Mouse (Mus musculus) retina, adult 2 months (tissue): ENCODE data around the gene Coro2a.
"Not testable (repeated sequence)": the region's sequence is repeated elsewhere in the genome, so short reads cannot be mapped to it uniquely, and the experiment has no call there.

ENCODE experiments used
- DNase-seq: peaks from one replicate; pipeline ENCODE4 v3.0.0-alpha.2; 2012; ENCODE audit warnings: low read depth, low spot score

Gene Coro2a

DNA sequence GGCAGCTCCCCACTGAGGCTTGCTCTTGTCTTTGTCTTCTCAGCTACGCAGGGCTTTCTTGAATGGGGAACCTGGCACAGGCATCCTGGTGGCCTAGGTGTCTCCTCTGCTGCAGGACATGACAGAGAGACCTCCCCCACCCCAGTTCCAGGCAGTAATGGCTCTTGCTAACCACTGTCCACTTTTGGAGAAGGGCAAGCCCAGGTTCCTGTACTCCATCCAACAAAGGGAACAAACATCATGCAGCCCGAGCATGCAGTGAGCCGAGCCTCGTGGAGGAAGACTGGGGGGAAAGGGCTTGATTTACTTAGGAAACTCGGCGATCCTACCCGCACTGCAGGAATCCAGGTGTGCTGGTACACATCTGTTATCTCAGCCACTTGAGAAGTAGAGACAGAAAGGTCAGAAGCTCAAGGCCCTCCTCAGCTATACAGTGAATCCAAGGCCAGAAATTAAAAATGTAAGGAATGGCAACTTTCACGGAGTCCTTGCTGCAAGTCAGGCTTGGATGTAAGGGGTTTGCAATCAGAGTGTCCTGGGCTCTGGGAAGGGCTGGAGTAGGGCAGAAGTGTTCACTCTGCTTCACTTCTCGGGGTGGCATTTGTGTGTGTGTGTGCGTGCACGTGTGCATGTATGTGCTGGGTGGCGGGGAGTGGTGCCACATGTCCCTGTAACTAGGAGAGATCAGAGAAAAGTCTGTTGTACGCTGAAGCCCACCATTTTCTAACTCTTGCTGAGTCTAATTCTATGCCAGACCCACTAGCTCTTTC lies 16.8 kb downstream of the Coro2a start:
- DNase-seq = no peak

GRCm38 (mm10) chr4:46584536-46584935 lies 17.5 kb downstream of the Coro2a start:
- DNase-seq = not testable (repeated sequence)

DNA sequence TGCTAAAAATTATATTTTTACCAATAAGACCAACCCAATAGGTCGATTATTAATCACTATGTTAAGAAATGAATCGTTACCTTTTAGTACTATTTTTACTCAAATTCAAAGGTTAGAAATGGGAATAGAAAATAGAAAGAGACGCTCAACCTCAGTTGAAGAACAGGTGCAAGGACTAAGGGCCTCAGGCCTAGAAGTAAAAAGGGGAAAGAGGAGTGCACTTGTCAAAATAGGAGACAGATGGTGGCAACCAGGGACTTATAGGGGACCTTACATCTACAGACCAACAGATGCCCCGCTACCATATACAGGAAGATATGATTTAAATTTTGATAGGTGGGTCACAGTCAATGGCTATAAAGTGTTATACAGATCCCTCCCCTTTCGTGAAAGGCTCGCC lies 17.9 kb downstream of the Coro2a start:
- DNase-seq = not testable (repeated sequence)

GRCm38 (mm10) chr4:46582024-46582423 lies 20.0 kb downstream of the Coro2a start:
- DNase-seq = not testable (repeated sequence)

DNA sequence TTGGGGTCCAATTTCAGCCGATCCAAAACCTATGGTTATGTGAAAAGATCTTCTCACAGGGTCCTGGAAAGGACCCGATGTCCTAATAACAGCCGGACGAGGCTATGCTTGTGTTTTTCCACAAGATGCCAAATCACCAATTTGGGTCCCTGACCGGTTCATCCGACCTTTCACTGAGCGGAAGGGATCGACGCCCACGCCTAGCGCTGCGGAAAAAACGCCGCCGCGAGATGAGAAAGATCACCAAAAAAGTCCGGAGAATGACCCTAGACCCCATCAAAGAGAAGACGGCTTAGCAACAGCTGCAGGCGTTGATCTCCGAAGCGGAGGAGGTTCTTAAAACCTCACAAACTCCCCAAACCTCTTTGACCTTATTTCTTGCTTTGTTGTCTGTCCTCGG lies 20.4 kb downstream of the Coro2a start:
- not testable (repeated sequence) for DNase-seq

GRCm38 (mm10) chr4:46580799-46581243 lies 21.2 kb downstream of the Coro2a start:
- DNase-seq = not testable (repeated sequence)

DNA sequence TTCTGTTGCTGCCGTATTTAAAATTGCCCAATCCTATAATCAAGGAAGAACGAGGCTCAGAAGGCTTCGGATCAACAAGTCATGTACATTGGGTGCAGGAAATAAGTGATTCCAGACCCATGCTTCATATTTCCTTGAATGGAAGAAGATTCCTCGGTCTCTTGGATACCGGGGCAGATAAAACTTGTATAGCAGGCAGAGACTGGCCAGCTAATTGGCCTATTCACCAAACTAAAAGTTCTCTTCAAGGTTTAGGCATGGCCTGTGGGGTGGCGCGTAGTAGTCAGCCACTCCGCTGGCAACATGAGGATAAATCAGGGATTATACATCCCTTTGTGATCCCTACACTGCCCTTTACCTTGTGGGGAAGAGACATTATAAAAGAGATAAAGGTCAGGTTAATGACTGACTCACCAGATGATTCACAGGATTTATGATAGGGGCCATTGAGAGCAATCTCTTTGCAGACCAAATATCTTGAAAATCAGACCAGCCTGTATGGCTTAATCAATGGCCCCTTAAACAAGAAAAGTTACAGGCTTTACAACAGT lies 23.1 kb downstream of the Coro2a start:
- DNase-seq = not testable (repeated sequence)

DNA sequence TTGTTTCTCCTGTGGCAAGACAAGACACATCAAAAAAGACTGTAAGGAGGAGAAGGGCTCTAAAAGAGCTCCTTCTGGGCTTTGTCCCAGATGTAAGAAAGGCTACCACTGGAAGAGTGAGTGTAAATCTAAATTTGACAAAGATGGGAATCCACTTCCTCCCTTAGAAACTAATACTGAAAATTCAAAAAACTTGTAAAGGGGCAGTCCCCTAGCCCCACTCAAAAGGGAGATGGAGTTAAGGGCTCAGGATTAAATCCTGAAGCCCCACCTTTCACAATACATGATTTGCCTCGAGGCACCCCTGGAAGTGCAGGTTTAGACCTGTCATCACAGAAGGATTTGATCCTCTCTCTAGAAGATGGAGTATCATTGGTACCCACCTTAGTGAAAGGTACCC lies 23.8 kb downstream of the Coro2a start:
- no peak for DNase-seq

DNA sequence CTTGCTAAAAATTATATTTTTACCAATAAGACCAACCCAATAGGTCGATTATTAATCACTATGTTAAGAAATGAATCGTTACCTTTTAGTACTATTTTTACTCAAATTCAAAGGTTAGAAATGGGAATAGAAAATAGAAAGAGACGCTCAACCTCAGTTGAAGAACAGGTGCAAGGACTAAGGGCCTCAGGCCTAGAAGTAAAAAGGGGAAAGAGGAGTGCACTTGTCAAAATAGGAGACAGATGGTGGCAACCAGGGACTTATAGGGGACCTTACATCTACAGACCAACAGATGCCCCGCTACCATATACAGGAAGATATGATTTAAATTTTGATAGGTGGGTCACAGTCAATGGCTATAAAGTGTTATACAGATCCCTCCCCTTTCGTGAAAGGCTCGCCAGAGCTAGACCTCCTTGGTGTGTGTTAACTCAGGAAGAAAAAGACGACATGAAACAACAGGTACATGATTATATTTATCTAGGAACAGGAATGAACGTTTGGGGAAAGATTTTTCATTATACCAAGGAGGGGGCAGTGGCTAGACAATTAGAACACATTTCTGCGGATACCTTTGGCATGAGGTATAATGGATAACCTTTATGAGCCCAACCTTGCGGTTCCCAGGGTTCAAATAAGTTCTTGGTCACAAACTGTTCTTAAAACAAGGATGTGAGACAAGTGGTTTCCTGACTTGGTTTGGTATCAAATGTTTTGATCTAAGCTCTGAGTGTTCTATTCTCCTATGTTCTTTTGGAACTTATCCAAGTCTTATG lies 26.3 kb downstream of the Coro2a start:
- DNase-seq = not testable (repeated sequence)

GRCm38 (mm10) chr4:46574841-46575240 lies 27.2 kb downstream of the Coro2a start:
- DNase-seq = no peak

DNA sequence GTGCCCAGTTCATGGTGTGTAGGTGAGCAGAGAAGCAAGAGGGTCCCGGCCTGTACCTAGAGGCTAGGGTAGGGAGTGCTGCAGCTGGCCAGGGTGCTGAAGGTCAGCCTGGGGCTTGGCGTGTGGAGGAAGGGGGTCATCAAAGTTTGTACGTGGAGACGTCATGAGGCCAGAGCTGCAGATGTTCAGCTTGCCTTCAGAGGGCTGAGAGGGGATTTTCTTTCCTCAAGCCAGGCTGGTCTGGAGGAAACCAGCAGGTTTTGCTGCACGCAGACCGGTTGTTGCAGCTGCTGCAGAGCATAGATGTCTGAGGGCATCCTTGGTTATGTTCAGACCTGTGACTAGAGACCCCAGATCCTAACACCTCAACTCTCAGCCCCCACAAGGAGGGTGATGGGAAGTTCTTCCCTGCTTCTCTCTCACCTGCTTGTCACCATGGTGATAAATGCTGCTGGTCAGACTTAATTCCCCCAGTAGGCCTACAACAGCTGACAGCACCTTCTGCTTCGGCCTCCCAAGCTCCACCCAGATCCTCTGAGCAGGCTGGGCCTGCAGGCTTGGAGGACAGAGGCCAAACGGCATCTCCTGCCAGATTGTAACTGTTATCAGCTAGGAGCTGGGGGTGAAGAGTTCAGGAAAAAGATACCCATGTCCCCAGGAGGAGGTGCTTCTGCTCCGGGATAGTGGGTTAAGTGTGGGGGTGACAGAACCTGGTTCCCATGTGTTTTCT lies 27.8 kb downstream of the Coro2a start:
- DNase-seq = no peak

GRCm38 (mm10) chr4:46572616-46573015 lies 29.4 kb downstream of the Coro2a start:
- no peak for DNase-seq

DNA sequence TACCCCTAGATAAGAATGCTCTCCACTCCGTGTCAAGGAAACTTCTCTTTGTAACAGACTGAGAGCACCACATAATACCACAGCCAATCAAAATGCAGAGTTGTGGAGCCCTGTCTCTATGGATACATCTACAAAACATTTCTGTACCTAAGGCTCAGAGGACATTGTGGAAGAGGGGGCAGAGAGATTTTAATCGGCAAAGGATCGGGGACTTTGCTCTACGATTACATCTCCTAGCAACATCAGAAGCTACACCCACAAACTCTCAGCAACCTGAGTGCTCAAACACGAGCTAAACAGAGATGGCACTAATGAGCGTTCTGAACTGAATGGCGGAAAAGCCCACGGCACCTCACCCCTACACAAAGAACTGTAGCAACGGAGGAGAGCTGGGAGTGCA lies 30.3 kb downstream of the Coro2a start:
- DNase-seq = no peak

DNA sequence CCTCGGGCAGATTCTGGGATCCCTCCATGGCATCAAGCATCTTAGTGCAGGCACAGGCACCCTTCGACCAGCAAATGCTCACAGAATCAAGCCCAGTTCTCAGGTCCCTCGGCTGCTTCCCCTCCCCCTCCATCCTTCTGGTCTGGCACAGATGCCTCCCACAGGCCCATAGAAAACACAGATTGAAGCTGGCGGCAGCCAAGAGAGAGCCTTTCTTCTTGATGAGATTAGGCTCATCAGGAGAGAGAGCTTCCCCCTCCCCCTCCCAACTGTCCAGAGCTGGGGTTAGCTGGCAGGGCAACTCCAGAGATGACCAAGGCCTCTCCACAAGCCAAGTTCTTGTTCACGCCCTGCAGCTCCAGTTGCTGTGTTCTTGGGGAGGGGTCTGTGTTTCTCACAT lies 32.3 kb downstream of the Coro2a start:
- peak; percentile 13 for DNase-seq

DNA sequence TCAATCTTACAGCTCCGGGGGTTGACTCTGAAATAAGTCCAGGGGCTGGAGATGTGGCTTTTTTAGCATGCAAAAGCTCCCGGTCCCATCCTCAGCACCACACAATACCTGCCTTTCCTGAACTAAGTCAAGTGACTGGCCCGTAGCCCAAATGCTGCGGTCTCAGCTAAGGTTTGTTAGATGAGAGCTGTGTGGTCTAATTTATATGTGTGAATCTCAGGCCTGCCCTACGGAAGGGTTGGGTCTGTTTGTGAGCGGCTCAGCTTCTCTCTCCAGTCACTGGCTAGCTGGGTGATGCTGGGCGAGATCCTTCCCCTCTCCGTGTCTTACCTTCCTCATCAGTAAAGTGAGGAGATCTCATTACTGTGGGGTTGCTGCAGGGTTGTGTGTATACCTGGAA lies 33.8 kb downstream of the Coro2a start:
- no peak for DNase-seq

DNA sequence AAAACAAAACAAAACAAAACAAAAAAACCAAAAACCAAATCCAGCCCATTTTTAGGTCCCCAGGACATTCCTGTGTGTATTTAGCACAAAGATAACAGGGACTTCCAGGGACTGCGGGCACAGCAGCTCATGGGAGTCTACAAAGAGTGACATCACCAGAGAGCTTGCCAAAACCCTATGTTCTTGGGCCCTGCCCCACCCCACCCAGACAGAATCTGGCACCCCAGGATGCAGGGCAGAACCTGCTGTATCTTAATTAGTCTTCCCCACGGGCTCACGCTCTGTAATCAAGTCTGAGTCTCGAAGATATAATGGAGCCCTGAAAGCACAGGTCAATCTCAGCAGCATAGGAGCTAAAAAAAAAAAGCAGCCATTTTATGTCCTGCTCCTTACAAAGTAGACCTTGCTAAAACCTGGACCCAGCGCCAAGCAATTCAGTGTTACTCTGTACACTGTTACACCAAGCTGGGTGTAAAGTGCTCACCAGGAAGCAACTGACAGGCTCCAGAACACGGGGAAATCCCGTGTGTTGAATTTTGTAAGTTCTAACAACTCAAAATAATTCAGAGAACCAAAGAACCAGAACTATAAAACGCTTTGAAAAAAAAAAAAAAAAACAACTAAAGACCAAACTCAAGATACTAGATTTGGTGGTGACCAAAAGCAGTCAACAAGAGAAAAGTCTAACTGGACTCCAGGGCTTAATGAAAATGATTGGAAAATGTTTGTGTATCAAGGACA lies 34.9 kb downstream of the Coro2a start:
- no peak for DNase-seq

DNA sequence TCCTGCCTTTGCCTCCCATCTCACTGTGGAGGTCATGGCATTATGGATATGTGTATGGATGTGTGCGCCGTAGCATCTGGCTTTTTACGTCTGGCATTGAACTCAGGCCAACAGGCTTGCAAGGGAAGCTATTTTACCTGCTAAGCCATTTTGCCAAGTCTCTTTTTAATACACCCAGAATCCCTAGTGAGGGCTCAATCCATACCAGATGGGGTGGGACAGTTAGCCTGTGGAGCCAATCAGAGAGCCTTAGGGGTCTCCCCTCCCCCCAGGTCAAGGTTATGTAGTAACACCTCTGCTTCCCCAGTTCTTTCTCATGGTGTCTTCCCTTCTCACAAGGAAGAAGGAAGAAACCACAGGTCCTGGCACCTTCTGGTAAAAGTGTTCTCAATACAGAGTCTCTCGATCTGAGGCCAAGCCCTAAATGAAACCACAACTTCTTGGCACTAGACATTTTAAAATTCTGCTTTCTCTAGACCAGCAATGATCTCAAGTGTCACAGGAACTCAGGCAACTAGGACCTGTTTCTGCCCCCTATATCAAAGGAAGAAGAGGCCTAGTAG lies 36.5 kb downstream of the Coro2a start:
- no peak for DNase-seq

DNA sequence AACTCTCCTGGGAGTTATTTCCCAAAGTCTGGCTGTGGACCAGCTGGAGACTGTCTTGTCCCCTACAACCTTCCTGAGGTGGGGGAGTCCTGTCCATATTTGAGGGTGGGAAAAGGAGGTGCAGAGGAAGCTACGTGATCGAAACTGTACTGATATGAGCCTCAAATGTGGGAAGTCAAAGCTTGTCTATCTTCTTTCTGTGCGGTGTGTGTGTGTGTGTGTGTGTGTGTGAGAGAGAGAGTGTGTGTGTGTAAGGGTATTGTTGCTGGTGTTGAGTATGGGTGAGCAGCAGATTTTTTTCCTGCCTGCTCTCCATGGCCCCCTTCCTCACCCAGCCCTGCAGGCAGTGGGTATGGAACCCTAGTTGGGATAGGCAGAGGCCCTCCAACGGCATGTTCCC lies 37.8 kb downstream of the Coro2a start:
- DNase-seq = no peak

DNA sequence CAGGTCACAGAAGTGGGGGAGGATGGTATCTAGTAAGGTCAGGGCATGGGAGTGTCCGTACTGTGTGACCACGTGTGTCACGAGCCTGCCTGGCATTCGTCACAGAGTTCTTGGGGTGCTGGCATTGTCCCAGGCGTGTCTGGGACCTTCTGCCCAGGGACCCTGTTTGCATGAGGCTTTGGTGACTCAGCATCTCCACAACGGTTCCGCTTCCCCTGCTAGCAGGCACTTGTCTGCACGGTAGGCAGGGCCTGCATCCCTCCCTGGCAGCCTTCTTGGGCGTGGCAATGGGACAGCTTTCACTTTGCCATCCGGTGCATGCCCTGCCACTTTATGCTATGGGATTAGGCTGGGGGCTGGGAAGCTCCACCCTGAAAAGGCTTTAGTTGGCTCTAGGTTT lies 38.2 kb downstream of the Coro2a start:
- no peak for DNase-seq

- DNase-seq = no peak
Observed at GRCm38 (mm10) chr4:46562841-46563240, 39.2 kb downstream of the Coro2a start.

- no peak for DNase-seq
Observed at GRCm38 (mm10) chr4:46562037-46562436, 40.0 kb downstream of the Coro2a start.
